Mouse (Mus musculus): ENCODE results near the gene Chd9. TPM values are rescaled to one million over a fixed set of nuclear protein-coding genes. Genes with fewer than 3 reads are reported as not detected.

Chd9 gene
- total RNA-seq, 1 experiment from 2014 or later: 78.7 TPM

DNA sequence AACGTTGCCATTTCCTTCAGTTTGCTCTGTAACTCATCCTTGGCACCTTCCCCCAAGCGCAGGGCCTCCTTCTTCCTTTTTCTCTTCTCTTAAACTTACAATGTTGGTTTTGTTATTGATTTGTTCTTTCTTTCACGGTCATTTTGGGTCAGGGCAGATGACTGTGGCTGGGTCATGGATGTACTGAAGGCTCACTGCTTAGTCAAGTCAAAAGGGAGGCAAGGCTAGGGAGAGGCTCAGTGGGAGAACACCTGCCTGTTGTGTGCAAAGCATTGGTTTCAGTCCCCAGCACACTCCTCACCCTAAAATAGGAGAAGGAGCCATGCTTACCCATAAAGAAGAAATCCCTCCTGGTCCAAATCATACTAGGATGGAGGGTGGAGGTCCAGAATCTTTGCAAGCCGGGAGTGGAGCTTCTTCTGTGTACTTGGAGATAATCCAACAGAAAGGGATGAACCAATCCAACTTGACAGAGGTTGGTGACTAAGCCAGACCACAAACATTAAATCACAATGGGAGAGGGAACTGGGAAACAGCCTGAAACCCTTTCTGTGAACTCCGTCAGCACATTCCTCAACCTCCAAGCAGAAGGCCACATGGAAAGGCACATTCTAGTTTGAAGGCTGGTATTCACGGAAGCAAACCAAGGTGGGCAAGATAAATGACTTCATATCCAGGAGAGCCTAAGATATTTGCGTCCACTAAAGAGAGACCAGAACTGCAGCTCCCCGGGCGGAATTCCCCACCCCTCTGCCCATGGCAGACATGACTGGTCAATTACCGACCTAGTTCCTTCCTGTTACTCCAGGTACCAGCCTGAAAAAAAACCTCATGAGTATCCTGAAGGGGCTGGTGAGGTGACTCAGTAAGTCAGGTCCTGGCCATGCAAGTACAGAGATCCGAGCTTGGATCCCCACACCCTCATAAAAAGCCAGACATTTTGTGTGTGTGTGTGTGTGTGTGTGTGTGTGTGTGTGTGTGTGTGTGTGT is 11.9 kb downstream of the Chd9 start:
- DNase-seq: no peak

DNA sequence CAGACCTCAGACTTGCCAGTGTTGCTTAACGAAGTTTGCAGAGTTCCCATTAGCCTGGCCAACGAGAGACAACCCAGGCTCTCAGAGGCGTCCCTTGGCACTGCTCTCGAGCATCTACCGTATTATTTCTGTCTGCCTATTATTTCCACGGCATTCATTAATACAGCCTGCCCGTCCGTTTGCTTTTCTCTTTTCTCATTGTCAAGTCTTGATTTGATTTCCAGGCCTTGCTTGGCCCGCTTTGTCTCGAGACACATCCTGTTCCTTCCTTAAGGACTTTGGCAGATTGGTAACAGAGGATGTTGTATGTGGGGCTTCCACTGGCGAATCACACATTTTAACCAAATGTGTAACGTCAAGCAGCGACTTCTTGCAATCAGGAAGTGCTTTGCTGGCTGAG is 13.2 kb downstream of the Chd9 start:
- no peak for DNase-seq

DNA sequence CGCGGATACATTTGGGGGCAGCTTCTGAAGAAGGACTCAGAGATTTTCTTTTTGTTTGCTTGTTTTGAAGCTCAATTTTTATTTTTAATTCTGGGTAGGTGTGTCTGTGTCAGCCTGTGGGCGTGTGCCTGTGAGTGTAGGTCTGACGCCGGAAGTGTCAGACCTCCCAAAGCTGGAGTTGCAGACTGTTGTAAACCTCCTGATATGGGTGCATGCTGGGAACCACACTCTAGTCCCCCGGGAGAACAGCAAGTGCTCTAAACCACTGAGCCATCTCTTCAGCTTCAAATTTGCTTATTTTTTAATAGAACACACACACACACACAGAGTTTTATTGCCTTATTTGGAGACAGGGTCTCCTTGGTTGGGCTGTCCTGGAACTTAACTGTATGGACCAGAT is 15.0 kb downstream of the Chd9 start:
- no peak for DNase-seq

DNA sequence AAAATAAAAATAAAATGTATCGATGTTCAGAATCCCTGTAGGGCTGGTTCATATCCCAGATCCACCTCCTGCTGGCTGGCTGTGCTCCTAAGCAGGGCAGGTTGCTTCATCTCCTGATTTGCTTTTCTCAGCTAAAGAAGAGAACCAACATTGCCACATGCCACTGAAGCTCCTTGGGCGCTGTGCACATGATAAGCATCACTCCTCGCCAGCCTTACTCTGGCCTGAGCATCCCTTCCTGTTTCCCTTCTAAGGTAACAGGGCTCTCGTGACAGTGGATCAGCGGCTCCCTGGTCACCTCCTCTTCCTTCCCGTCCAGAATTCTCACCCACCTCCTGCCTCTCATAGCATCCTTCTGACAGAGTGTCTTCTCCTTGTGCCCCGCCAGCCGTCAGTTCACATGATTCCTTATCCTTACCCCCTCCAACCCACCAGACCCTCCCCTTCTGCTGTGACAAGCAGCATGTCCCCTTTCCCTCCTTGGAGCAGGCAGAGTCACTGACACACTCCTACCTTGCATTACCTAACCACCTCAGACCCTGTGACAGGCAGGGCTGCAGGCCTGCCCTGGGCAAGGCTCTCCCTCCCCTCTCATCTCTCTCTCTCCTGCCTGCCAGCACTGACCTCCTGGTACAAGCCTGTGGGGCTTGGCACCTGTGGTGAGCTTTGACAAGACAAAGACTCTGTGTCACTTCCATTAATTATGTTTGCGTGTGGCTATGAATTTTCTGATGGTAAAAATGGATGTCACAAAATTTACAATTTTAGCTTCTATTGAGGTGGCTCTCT is 16.2 kb downstream of the Chd9 start:
- no peak for DNase-seq

DNA sequence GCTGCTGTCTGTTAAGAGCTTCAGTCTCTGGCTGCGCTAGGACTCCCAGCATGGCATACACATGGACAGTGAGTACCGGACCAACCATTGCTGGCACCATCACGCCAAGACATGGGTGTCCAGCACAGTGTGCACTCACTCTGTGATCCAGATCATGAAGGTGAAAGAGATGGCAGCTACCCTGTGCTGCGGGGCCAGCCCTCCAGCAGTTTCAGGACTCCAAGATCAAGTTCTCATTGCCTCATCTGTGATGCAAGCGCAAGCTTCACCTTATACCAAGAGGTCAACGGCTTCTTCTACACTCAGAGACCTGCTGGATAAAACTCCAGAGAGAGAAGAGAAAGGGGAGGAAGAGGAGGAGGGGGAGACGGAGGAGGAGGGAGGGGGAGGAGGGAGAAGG is 19.8 kb downstream of the Chd9 start:
- DNase-seq: no peak

DNA sequence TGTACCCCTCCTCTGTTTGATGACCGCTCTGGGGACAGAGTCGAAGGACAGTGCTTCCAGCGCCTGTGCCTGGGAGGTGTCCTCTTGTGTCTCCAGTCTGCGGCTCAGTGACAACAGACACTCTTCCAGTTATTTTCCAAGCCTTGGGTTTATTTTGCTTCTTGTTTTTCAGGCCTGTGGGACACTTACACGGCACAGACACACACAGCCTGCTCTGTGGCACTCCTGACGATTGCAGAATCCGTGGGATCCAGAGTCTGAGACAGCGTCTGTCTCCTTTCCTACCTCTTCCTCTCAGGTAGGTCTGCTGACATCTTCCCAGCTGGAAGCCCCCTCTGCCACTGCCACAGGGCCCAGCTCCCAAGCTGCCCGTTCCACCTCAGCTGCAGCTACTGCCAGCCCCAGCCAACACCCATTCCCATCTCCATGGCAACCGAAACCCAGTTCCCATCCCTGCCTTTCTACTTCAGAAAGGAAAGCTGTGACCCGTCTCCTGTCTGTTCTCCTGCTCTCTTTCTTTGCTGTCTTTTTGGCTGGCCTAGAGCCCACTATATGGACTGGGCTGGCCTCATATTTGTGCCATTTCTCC is 21.4 kb downstream of the Chd9 start:
- DNase-seq: no peak

DNA sequence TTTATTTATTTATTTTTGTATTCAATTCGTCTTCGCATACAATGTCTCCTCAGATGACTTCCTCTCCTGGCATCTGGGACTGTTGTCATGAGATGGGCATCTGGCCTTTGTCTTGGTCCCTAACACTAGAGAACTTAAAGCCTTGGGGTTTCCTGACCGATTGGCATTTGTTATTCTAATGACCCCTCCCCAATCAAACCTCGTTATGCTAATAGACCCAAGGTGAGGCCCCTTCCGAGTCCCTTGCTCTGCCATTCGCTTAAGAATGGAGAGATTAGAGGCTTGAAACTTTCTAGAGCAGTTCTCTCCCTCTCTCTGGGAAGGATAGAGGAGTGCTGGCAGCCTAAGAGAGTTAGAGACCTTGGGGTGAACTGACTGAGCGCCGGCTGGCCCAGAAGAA is 23.4 kb downstream of the Chd9 start:
- no peak for DNase-seq

DNA sequence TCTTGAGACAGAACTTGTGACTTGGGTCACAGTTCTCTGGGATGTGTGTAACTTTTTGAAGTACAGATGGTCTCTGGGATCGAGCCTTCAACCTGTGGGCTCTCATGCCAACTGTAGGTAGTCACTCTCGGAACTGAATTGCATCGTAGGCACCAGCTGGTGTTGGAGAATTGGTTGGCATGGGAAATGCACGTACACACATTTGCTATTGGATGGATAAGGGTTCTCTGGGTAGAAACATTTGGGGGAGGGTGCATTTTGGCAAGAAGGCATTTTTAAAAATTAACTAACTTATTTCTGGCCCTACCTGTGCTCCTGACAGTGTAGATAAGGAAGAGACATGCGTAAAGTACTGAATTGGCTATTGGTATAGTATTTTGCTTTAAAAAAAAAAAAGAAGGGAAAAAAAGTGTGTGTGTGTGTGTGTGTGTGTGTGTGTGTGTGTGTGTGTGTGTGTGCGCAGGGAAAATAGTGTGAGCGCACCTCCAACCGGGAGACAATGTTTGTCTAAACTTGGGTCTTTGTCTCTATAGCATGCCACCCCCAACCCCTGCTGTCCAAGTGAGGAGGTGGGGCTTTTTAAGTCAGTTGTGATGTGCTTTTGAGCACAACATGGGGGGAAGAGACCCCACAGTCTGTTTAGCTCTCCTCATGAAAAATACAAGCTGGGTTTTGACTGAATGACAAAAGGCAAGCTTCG is 26.0 kb downstream of the Chd9 start:
- DNase-seq: no peak

DNA sequence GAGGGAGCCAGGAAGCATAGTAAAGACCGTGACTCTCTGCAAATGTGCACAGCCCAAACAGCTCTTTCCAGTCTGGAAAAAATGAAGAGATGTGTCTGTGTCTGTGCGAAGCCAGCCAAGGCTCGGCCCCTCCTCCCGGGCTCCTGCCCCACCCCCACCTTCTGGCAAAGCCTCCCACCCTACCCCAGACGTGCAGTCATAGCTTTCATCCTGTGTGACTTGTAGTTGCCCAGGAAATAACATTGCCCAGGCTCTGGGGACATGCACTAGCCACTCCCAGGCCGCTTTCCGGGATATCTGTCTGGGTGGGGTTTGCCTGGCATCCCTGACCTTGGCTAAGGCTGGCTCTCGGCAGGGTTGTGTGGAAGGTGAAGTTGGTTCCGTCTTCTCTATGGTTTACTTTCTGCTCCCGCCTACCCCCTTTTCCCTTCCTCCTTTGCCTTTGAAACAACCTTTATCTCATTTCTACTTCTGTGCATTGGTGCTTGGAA is 26.6 kb downstream of the Chd9 start:
- no peak for DNase-seq

DNA sequence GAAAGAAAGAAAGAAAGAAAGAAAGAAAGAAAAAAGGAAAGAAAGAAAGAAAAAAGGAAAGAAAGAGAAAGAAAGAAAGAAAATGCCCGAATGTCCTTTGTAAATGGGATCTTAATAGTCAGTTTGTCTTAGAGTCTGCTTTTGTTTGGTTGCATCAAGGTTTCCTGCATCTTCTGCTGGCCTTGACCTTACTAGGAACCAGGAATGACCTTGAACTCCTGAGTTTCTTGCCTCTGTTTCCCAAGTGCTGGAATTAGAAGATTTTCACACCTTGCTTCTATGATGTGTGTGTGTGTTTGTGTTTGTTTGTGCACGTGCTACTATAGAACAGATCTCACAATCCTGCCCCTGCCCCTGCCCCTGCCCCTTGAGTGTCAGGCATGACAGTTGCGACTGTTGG is 28.0 kb downstream of the Chd9 start:
- DNase-seq: no peak

DNA sequence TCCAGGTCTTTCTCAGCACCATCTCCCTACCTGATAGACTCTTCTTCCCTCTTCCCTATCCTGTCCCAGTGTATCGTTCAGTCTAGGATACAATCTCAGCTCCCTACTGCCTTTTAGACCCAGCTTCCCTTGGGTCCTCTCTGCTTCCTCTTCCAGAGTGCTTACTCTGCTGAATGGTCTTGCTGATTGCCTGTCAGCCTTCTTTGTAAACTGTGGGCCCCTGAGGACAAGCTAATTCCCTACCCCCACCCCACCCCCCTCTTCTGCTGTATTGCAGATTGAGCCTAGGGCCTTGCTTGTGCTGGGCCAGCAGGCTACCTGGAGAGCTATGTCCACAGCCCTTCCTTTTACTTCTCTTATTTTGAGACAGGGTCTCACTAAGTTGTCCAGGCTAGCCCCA is 28.8 kb downstream of the Chd9 start:
- no peak for DNase-seq

DNA sequence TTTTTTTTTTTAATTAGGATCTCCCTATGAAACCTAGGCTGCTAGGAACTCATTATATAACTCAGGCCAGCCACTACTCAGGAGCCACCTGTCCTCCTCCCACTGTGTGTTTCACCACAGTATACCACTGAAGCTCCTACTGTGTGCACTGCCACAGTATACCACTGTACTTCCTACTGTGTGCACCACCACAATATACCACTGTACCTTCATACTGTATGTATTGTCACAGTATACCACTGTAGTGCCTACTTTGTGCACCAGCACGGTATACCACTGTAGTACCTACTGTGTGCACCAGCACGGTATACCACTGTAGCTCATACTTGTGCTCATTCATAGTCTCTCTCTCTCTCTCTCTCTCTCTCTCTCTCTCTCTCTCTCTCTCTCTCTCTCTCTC is 29.9 kb downstream of the Chd9 start:
- DNase-seq: no peak

DNA sequence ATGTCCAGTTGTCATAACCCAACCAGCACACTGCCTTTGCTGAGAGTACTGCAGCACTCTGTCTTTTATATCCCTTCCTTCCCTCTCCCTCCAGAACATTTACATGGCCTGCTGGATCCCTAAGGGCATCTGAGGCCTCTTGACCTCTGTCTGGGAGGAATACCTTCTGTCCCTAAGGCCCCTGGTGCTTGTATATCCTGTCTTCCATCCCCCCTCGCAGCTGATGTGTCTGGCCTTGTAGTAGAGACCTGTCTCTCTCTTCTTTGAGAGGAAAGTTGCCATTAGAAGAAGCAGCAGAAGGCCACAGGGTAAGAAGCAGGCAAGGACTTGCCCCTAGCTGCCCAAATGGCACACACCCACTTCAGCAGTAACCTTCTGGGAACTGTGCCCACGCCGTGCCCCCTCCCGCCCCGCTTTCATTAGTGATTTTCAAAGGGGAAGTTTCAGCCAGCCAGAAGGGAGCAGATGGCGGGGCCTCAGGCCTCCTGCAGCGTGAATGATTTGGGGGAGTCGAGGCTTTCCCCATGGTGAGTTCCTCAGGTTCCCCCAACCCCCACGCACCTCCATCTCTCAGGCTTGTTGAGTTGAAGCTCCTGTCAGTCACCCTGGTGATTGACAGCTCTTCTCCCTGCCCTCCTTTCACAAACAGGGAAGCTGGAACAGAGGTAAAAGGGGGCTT is 33.3 kb downstream of the Chd9 start:
- no peak for DNase-seq

DNA sequence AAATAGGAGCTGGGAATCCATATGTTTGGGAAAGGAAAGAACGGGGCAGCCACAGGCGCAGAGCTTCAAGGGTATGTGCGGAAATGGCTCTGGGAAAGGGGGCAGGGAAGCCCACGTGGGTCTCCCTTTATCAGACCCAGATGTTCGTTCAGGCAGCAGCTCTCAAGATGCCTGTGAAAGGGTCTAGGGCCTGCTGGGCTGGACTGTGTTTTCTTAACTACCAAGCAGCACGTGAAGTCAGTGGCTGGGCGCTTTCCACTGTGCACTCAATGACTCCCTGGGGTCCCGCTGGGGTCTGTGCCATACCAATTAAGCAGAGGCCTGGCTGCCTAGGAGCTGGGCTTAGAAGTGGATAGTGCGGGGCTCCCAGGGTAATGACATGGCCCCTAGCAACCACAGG is 33.9 kb downstream of the Chd9 start:
- DNase-seq: peak; percentile 37

DNA sequence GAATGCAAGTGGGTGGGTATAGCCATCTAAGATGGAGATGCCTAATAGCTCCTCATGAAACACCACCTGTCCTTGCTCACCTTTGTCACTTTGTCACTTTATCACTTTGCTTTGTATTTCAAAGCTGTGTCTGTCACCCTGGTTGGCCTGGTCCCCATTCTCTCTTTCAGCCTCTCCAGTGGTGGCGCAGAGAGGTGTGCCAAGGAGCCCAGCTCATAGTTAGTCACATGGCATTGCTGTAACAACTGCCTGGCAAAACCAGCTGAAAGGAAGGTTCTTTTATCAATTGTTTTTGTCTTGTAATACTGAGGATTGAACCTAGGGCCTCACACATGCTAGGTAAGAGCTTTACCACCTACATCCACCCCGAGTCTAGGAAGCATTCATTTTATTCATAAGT is 38.9 kb downstream of the Chd9 start:
- DNase-seq: peak; percentile 43

DNA sequence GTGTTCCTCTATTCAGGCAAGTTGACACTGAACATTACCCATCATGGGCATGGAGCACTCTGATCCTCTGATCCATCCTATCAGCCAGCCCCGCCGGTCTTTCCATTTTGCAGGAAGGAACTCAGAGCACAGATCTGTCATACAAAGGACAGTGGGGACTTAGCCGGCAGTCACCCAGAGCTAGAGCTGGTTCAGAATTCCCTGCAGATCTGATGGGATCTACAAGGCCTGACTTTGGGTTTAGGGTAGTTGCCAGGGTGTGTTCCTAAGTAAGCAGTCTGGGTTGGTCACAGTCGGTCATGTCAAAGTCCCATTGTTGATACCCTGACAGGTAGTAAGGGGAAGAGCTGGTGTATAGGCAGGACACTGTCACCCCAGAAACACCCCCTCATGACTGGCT is 39.8 kb downstream of the Chd9 start:
- no peak for DNase-seq

DNA sequence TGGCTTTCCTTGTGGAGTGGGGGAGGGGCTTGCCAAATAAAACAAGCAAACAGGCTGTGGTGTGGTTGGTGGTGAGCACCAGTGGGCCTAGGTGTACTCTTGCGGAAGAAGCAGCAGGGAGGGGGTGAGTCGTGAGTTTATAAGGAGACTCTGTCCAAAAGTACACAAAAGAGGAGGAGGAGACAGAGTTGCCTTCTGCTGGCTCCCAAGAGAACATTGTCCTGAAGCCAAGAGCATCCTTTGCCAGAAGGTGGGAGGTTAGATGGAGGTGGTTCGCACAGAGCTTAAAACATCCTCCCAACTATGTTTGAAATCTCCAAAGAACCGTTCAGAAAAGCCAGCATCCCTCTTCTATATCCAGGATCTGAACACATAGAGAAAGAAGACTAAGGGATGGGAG is 40.2 kb downstream of the Chd9 start:
- no peak for DNase-seq

DNA sequence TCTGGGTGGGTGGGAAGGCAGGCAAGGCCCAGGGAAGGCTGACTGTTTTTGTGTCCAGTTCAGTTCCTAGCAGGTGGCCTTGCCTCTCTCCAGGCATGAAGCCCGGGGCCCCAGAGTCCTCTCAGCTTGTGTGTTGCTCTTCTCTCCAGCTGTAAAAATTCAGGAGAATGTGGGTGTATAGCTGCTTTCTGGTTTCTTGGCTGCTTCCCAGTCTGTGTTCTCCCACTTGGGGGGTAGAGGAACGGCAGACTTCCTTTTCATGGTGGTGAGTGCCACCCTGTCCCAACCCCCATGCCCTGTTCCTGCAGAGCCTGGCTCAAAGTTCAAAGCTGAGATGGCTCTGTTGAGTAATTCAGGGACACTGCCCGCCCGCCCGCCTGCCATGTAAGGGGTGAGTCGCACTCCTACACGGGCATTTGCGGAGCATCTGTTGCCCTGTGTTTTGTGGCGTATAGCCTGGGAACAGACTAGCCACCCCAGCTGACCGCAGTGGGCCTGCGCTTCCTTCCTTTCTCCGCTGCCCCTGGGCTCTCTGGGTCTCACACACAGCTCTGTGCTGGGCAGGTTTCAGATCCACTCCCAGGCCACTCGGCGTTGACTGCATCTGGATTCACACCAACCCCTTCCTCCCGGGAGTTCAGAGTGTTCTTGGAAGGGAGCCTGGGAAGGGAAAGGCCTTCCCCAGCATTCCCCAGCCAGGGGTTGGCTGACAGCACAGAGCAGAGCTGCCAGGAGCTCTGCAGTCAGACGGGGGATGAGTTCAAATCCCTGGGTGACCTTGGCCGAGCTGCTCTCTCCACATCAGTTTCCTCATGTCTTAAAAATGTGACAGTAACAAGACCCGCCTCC is 41.1 kb downstream of the Chd9 start:
- DNase-seq: peak; percentile 76

DNA sequence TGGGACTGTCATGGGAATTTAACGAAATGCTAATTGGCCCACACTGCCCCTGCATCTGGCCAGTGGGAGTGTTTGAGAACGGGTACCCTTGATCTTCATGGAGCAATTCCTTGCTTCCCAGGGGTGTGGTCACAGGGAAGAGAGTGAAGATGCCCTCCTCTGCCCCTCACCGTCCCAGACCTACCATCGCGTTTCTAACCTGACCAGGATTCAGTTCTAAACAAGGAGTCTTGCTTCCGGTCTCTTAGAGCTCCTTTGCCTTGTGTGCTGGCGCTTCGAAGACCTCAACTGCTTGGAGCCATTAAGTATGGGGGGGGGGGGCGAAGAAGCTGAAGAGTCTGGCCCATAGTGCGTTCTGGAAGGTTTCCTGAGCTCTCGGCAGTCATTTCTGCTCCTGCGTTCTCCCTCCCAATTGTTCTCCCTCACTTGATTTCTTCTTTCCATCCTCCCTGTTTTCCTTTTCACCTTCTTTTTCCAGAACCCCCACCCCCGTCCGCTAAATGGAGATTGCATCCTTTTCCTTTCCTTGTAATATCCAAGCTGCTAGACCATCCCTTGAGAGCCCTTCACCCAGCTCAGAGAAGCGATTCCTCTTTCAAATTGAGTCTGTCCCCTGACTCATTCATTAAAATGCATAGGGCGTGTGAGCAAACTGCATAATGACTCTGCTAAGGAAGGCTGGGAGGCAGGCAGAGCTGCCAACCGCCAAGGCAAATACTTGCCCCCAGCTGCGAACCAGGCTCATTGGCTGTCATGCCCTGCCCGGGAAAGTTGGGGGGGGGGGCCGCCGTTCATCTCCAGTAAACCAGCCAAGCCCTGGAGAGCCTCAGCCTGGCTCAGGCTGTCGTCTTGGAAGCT is 42.0 kb downstream of the Chd9 start:
- no peak for DNase-seq
